Mouse (Mus musculus) cerebellum, adult 2 months (tissue): ENCODE measurements around the gene Gm16253.

Experiments
- CTCF ChIP-seq: fragments of 200-500 bp; IDR thresholded peaks from 2 replicates; pipeline ENCODE4 v1.5.1; 2011; ENCODE audit warnings: low read depth, mild to moderate bottlenecking, control low read depth, low read length, moderate library complexity, borderline replicate concordance; ENCODE audit not compliant: insufficient read depth
- POLR2A ChIP-seq: fragments of 200-500 bp; IDR thresholded peaks from 2 replicates; pipeline ENCODE4 v1.6.1; 2011; ENCODE audit warnings: low read length, control low read depth, borderline replicate concordance; ENCODE audit not compliant: insufficient read depth

DNA sequence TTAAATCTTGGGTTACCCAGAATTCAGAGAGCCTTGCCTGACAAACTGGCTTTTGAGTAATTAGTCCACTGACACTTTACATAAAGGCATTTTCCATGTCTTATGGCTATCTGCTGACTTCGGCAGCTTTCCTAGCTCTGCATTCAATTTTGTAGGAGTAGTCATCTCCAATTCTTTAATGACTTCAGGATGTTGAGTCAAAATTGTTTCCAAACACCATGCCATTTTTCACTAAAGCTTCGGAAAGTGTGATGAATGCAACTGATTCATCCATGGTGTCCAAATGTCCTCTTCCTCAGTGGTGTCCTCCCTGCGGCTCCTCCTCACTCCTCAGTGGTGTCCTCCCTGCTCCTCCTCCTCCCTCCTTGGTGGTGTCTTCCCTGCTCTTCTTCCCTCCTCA is 41.2 kb downstream of the Gm16253 start:
- TF ChIP-seq CTCF (no peak), POLR2A (no peak)
